Comparison of ENCODE assay signal across 9 mouse cellular contexts in genomic region chr5:132544176-132544995, GRCm38 (mm10). TPM values are rescaled to one million over a fixed set of nuclear protein-coding genes. Genes with fewer than 3 reads are reported as not detected.
A peak's percentile ranks its signal among the peaks of the same experiment; 100 is the strongest.
DNase-seq lines count a peak whose midpoint lies in the region; ATAC-seq and TF ChIP-seq lines count a peak whose summit lies in the region.
"Had no signal": no experiment of that assay in that cellular context is flagged by ENCODE, and none has a peak within 500 bp of the region (broad histone marks: within the 10 kb centered on the region; RNA-seq: fewer than 3 reads in every experiment).

No protein-coding gene starts in this region.

- H3K27me3 ChIP-seq in kidney, embryonic 15.5 days, result peaks cover 3% of the 10 kb centered on the region; the same call in 1 of the 2 replicates
- no peaks in the 10 kb centered on the region for H3K27me3 ChIP-seq in stomach, embryonic 14.5 days (ENCODE audit: control insufficient read depth, insufficient read depth, low read length)

- H3K36me3 ChIP-seq in kidney, embryonic 15.5 days, result no peaks in the 10 kb centered on the region
- H3K36me3 ChIP-seq in stomach, embryonic 14.5 days (ENCODE audit: control insufficient read depth, insufficient read depth, low read length), result no peaks in the 10 kb centered on the region

- no peak for ATAC-seq in kidney, embryonic 15.5 days (replicated peaks; ENCODE audit: low FRiP score)
- ATAC-seq in stomach, embryonic 14.5 days (ENCODE audit: insufficient number of reproducible peaks, insufficient read depth, low FRiP score, low read depth), result no peak
- ATAC-seq: Patski had no signal

- peak overlapping the region; percentile 91 for H3K4me2 ChIP-seq in kidney, embryonic 15.5 days
- H3K4me2 ChIP-seq in stomach, embryonic 14.5 days (replicated peaks; ENCODE audit: low read depth, low read length), result peak overlapping the region; percentile 68

- H3K9ac ChIP-seq in kidney, embryonic 15.5 days, result 0 out of 2 replicates have a peak overlapping the region, but pooled peaks have one; percentile 75
- H3K9ac ChIP-seq in stomach, embryonic 14.5 days (replicated peaks; ENCODE audit: low read depth, low read length), result no peak overlapping the region; the same call in 1 of the 2 replicates

- peak overlapping the region; percentile 95 for H3K27ac ChIP-seq in kidney, embryonic 15.5 days
- H3K27ac ChIP-seq in stomach, embryonic 14.5 days (ENCODE audit: low read length), result peak overlapping the region; percentile 76; the same call in 1 of the 2 replicates

- peak; percentile 22 for DNase-seq in lung, adult 2 months
- no peak for DNase-seq in lung, postnatal 36 days
- DNase-seq in cerebellum, adult 9-11 months, result peak; percentile 59
- DNase-seq in heart, adult 18-20 months, result peak; percentile 24 to 41
- peak; percentile 11 to 32 for DNase-seq in lung, postnatal 4 days
- no peak for DNase-seq in layer of hippocampus, adult 18-20 months (ENCODE audit: low spot score in 2 of 2)

- TF ChIP-seq CTCF in lung, adult 2 months (IDR thresholded peaks at IDR 0.05; ENCODE audit: insufficient read depth, low read length), result no peak

- no peaks in the 10 kb centered on the region for H3K9me3 ChIP-seq in kidney, embryonic 15.5 days (replicated peaks)
- no peaks in the 10 kb centered on the region for H3K9me3 ChIP-seq in stomach, embryonic 14.5 days (ENCODE audit: control insufficient read depth, low read depth, low read length)

- H3K4me3 ChIP-seq in lung, adult 2 months (replicated peaks; ENCODE audit: extremely low read depth, low read depth, low read length), result peak overlapping the region; percentile 14
- H3K4me3 ChIP-seq in kidney, embryonic 15.5 days (replicated peaks), result peak overlapping the region; percentile 87
- peak overlapping the region; percentile 75 for H3K4me3 ChIP-seq in stomach, embryonic 14.5 days (ENCODE audit: low read depth, low read length)

- 9% methylated on average over 26 of the region's 26 CpGs for WGBS in lung, adult 2 months
- 6% methylated on average over 26 of the region's 26 CpGs for WGBS in kidney, embryonic 15.5 days
- 6% methylated on average over 26 of the region's 26 CpGs for WGBS in stomach, embryonic 14.5 days

- H3K4me1 ChIP-seq in lung, adult 2 months (ENCODE audit: control insufficient read depth, insufficient read depth, low read length), result no peaks in the 10 kb centered on the region
- H3K4me1 ChIP-seq in kidney, embryonic 15.5 days, result peaks cover 24% of the 10 kb centered on the region
- peaks cover 11% of the 10 kb centered on the region; the same call in 1 of the 2 replicates for H3K4me1 ChIP-seq in stomach, embryonic 14.5 days (ENCODE audit: control insufficient read depth, insufficient read depth, low read length)

- no peak for TF ChIP-seq POLR2A in lung, adult 2 months (IDR thresholded peaks at IDR 0.05; ENCODE audit: borderline replicate concordance, extremely low read depth, low read depth, low read length)

RNA-seq across cellular contexts. Expression of gene Auts2, which starts 1.2 kb away (rescaled TPM):
- 8.3 and 9.6 TPM in 2 replicates for polyA plus RNA-seq in lung, adult 2 months (2012; rRNA removed)
- 10 to 100 TPM; 24.3 to 29.9 TPM for total RNA-seq in heart, adult 18-20 months (2021)
- polyA plus RNA-seq in kidney, embryonic 15.5 days (2015; fragmentation: Nextera tagmentation; extraction: Ambion mirVana), result 25.6 and 27.7 TPM in 2 replicates
- polyA plus RNA-seq in stomach, embryonic 14.5 days (2014; fragmentation: Nextera tagmentation; extraction: Ambion mirVana), result 41.5 and 47.7 TPM in 2 replicates
- 100 to 1,000 TPM; 142 to 145 TPM for total RNA-seq in layer of hippocampus, adult 18-20 months (2021)

Comparison
In these comparisons a context has a peak if more than half of its experiments do, and no peak if none do; other contexts are left out.
1. DNase-seq: peak in lung, adult 2 months (single experiment), cerebellum, adult 9-11 months (single experiment), heart, adult 18-20 months (2 of 2) and lung, postnatal 4 days (2 of 2); none in lung, postnatal 36 days (single experiment) and layer of hippocampus, adult 18-20 months (0 of 2).
2. H3K4me3 ChIP-seq: peak in every context shown above with its lines; median percentile 87 in kidney, embryonic 15.5 days; 75 in stomach, embryonic 14.5 days; 14 in lung, adult 2 months.